Mouse (Mus musculus) telencephalon, adult 2 months (tissue): ENCODE results near the gene Bmp3.
A peak's percentile ranks its signal among the peaks of the same experiment; 100 is the strongest.

ENCODE experiments used
- DNase-seq: peaks from one replicate; pipeline ENCODE4 v3.0.0-alpha.2; 2011; ENCODE audit warnings: low read depth, low spot score

The Bmp3 gene

DNA sequence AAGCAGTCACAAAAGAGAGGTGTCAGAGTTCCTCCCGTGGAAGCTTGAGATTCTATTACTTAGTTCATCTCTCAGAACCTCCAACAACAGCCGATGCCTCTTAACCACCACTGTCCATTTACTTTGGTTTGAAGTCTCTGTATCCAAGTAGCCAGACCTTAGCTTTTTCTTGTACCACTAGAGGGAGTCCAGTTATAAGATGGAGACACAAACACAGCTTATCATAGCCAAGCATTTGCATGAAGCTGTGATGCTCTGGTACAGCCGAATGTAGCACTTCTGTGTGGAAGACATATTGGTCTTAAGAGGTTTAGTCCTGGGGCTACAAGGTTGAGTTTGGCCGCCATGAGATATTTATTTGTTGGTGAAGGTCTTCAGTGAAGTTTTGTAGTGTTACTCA, 48.1 kb downstream of the Bmp3 start:
- peak; percentile 41 for DNase-seq

DNA sequence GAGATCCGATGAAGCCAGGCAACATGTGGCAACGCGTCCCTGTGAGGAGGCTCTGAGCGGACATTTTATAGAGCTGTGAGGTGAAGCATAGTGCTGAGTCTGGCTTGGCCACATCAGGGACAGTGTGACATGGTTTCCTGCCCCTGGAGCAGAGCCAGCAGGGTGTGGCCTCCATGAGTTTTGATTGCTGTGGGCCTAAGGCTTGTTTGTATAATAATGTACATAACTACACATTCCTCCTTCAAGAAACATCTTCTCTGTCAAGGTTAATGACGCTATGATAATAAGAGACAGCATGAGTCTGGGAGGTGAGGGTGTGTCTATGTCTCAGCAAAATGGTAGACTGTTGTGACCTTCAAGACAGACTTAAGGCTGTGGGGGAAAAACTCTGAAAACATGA, 64.5 kb downstream of the Bmp3 start:
- no peak for DNase-seq

GRCm38 (mm10) chr5:98921608-98922007, 67.4 kb downstream of the Bmp3 start:
- no peak for DNase-seq

GRCm38 (mm10) chr5:98922921-98923320, 68.7 kb downstream of the Bmp3 start:
- no peak for DNase-seq
